Mouse (Mus musculus) c-Kit-positive CD71-negative TER-119-negative erythroid progenitor cells, embryonic 14.5 days (primary cell): ENCODE data around the gene Itpkb.

ENCODE experiments used
- DNase-seq: peaks from one replicate; pipeline ENCODE4 v3.0.0-alpha.2; 2013; ENCODE audit warnings: low read depth

The Itpkb gene

GRCm38 (mm10) chr1:180343434-180344210, 13.3 kb downstream of the Itpkb start:
- no peak for DNase-seq

GRCm38 (mm10) chr1:180345098-180345497, 14.8 kb downstream of the Itpkb start:
- DNase-seq: no peak

- no peak for DNase-seq
Measured at GRCm38 (mm10) chr1:180347059-180347458, 16.8 kb downstream of the Itpkb start.

GRCm38 (mm10) chr1:180347907-180348306, 17.6 kb downstream of the Itpkb start:
- no peak for DNase-seq

GRCm38 (mm10) chr1:180349090-180349489, 18.8 kb downstream of the Itpkb start:
- DNase-seq: no peak

- DNase-seq: no peak
Measured at GRCm38 (mm10) chr1:180352258-180352657, 22.0 kb downstream of the Itpkb start.

- DNase-seq: no peak
Measured at GRCm38 (mm10) chr1:180354129-180354528, 23.8 kb downstream of the Itpkb start.

- no peak for DNase-seq
Measured at GRCm38 (mm10) chr1:180354976-180355730, 24.9 kb downstream of the Itpkb start.

- DNase-seq: no peak
Measured at GRCm38 (mm10) chr1:180356176-180356575, 25.9 kb downstream of the Itpkb start.

- DNase-seq: no peak
Measured at GRCm38 (mm10) chr1:180356857-180357256, 26.6 kb downstream of the Itpkb start.

GRCm38 (mm10) chr1:180357893-180358331, 27.6 kb downstream of the Itpkb start:
- DNase-seq: no peak

- no peak for DNase-seq
Measured at GRCm38 (mm10) chr1:180358466-180358865, 28.2 kb downstream of the Itpkb start.

- no peak for DNase-seq
Measured at GRCm38 (mm10) chr1:180359311-180359710, 29.0 kb downstream of the Itpkb start.

- DNase-seq: no peak
Measured at GRCm38 (mm10) chr1:180362176-180362575, 31.9 kb downstream of the Itpkb start.

GRCm38 (mm10) chr1:180362844-180363243, 32.6 kb downstream of the Itpkb start:
- DNase-seq: no peak

GRCm38 (mm10) chr1:180363317-180363716, 33.0 kb downstream of the Itpkb start:
- DNase-seq: no peak

- peak; percentile 55 for DNase-seq
Measured at GRCm38 (mm10) chr1:180364005-180364404, 33.7 kb downstream of the Itpkb start.

- DNase-seq: no peak
Measured at GRCm38 (mm10) chr1:180364720-180365119, 34.4 kb downstream of the Itpkb start.

GRCm38 (mm10) chr1:180365180-180365810, 35.0 kb downstream of the Itpkb start:
- peak; percentile 88 for DNase-seq

- no peak for DNase-seq
Measured at GRCm38 (mm10) chr1:180365983-180366811, 35.9 kb downstream of the Itpkb start.

- no peak for DNase-seq
Measured at GRCm38 (mm10) chr1:180367045-180367619, 36.8 kb downstream of the Itpkb start.
